Mouse (Mus musculus) cerebellum, adult (tissue): ENCODE measurements around the gene Klf2.

Experiments used
- ATAC-seq: cut with Nextera tagmentation; 2 replicates; pipeline ENCODE4 v1.9.2; 2017; ENCODE audit warnings: mild to moderate bottlenecking, moderate library complexity, mixed read lengths; ENCODE audit not compliant: insufficient number of reproducible peaks, low FRiP score, low TSS enrichment

Gene Klf2

GRCm38 (mm10) chr8:72318801-72319322 is at the start of gene Klf2:
Gene Klf2, plus strand, starts transcription at chr8:72319033.
- peak; percentile 59 for ATAC-seq

DNA sequence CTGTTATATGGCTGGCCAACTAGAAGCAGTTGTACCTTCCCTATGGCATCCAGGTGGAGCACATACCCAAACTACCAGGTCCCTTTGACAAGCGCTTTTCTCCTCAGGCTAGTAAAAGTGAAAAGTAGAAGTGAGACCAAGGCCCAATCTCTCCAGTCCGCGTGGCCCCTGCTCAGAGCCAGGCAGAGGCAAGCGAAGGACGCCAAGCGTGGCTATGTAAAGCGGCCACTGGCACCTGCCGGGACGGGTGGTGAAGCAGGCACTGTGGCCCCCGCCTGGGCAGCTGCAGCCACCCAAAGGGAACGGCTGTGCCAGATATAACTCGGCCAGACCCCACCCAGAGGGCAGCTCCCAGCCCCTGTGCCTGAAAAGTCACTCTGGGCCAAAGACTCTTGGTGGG is 48.2 kb upstream of the Klf2 start:
- ATAC-seq = no peak

DNA sequence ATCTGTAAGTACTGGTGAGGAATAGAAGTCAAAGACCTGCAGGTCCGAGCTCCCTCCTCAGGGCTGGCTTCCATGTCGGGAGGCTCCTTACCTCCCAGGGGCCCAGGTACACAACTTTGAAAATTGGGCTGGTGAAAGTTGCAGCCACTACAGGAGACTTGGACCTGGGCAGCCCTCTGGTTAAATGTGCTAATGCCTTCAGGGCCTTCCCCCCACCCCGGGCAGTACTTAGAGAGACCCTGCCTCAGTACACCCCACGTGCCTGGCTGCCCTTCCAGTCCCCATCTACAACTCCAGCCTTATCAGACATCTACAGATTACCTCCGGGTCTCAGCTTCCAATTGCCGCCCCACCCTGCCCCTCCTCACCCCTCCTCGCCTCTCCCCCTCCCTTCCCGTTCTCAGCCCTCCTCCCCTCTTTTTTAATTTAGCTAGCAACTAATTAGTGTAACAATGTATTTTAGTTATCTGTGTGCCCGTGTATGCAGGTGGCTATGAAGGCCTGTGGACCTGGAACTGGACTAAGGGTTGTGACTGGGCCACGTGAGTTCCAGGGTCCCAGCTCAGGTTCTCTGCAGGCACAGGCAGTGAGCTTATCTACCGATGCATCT is 47.7 kb upstream of the Klf2 start:
- no peak for ATAC-seq

DNA sequence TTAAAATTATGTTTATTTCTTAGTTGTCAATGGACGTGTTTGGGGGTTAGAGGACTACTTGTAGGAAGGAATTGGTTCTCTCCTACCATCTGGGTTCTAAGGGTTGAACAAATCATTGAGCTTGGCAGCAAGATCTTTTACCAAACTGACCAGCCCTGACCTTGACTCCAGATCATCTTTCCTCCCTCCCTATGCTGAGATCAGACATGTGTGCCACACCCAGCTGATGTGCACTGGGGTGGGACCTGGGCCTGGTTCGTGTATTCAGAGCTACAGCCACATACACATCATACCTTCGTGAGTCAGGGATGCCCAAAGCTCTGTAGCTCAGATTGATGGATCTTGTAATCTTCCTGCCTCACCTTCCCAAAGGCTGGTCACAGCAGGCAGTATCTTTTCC is 47.1 kb upstream of the Klf2 start:
- ATAC-seq = no peak

- no peak for ATAC-seq
Observed at GRCm38 (mm10) chr8:72272361-72272760, 46.5 kb upstream of the Klf2 start.

DNA sequence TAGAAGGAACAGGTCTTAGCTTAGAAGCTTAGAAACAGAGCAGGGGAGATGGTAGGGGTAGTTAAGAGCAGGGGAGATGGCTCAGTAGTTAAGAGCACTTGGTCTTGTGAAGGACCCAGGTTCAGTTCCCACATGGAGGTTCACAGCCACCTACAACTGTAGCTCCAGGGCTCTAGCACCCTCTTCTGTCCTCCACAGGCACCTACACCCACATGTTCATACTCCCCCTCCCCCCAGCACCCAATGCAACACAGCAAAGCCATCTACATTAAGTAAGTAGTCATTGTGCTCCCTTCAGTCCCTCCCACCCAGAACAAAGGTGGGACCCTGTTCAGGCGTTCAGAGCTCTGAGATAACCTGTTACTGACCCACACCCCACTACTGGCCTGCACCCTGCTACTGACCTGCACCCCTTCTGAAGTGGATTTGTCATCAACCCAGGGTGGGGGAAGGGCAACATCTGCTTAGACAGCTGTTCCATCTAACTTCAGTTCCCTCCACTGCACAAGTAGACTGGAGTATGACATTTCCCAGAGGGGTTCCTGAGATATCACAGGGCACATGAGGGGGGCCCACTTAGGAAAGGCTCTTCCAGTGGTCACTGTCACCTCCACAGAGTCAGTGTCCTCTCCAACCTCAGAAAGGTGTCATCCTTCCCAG is 45.6 kb upstream of the Klf2 start:
- no peak for ATAC-seq

DNA sequence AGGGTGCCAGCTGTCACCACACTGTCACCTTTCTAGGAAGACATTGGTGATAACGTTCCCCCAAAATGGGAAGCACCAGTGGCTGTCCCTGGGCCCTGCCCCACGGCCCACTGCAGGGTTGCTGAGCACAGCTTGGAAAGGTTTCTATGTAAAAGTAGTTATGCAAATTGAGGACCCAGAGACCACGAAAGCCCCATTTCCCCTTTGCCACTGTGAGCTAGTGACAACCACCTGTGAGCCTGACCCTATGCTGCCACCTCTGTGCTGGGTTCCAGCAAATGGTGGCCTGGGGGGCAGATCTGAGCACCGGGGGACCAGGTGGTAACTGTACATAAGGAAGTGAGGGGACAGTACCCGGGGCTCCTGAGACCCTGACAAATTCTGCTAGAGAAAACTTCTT is 45.0 kb upstream of the Klf2 start:
- no peak for ATAC-seq

DNA sequence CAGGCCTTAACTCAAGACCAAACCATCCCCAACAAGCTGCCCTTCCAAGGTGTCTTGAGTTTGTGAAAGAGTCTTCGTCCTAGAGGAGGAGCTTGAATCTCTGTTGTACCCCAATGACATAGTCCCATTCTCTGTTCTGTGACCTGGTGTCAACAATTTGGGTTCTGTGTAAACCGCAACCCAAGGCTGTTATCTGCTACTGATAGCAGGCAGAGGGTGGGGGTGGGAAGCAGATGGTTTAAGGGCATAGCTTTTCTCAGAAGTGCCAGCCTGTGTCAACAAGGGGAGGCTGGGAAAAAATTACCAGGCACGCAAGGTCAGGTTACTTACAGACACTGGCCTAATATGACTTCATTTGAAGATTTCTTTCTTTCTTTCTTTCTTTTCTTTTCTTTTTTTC is 41.6 kb upstream of the Klf2 start:
- ATAC-seq = no peak

DNA sequence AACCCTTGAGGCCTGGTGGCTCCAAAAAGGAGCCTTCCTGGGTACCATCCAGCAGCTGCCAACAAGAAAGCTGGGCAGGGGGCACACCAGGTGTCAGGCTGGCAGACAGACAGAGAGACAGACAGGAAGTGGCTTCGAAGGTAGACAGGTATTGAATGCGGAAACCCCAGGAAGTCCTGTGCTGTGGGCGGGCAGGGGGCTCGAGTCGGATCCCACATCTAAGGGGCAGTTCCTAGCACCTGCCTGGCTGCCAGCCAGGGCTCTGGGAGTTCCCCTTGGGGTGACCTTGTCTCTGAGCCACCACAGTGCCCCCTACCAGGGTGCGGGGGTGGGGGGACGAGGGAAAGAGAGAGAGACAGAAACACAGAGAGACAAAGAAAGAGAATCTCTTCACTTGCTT is 39.7 kb upstream of the Klf2 start:
- ATAC-seq = no peak

GRCm38 (mm10) chr8:72281634-72282033 is 37.2 kb upstream of the Klf2 start:
- no peak for ATAC-seq

- no peak for ATAC-seq
Observed at GRCm38 (mm10) chr8:72285285-72285684, 33.5 kb upstream of the Klf2 start.

DNA sequence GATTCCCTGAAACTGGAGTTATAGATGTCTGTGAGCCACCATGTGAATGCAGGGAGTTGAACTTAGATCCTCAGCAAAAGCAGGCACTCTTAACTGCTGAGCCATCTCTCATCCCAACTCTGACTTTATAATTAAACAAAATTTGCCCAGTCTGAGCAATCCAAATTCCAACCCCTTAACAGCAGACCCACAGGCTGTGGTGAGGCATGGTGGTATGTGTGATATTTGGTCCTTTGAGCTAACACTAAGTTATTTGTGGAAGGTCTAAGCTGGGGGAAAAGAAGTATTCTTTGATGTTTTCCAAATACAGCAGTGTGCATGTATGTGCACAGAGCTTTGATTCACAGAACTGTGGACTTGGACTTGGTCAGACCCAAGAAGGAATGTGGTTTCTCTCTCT is 29.8 kb upstream of the Klf2 start:
- ATAC-seq = no peak

DNA sequence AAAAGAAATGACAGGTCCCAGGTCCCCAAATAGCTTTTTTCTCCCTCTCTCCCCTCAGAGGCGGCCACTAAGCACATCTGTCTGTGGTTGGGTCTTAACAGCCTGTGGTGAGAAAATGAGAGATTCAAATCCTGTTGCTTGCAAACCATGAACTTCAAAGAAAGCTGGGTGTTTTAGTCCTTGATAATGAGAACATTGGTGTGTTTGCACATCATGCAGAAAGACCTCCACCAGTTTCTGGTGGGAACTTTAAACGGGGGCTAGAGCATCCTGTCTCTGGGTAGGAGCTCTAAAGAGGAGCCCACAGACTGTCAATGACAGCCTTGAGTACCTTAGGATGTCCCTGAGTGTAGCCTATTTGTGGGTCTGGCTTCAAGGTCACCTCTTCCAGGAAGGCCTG is 27.7 kb upstream of the Klf2 start:
- no peak for ATAC-seq

DNA sequence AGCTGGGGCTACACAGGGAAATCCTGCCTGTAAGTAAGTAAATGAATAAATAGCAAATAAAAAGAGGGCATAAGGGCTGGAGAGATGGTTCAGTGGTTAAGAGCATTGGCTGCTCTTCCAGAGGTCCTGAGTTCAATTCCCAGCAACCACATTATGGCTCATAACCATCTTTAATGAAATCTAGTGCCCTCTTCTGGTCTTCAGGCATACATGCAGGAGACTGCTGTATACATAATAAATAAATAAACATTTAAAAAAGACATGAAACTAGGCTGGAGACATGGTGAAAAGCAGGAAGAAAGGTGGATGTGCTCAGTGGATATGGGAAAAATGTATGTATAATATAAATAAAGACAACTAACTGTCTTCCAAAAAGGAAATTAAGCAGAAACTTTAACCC is 25.5 kb upstream of the Klf2 start:
- ATAC-seq = no peak

DNA sequence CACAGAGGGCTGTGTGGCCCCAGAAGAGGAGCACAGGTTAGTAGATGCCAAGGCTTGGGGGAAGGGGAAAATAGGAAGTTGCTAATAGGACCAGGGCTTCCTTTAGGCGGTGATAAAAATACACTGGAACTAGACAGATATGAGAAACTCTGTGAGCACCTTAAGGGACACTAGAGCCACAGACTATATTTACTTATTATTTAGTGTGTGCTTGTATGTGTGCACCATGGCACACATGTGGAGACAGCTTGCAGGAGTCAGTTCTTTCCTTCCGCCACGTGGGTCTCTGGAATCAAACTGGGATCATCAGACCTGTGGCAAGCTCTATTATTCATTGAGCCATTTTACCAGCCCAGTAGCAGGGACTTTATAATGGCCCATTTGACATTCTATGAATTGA is 23.7 kb upstream of the Klf2 start:
- no peak for ATAC-seq

DNA sequence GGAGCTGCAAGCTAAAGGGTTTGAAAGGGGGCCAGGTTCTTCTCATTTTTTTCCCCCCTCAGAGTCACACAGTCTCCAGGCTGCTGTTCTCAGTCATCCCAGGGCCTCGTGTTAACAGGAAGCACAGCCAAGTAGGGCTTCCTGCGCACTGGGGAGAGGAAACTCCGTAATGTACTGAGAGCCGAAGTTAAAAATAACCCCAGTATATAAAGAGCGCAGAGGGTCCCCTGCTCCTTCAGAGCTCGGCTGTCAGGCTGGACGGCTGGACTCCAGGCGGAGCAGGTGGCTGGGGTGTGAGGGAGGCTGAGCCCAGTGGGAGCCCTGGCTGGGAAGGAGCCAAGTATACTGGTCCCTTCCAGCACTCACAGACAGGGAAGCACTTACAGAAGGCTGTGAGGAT is 23.2 kb upstream of the Klf2 start:
- ATAC-seq = peak; percentile 92

- no peak for ATAC-seq
Observed at GRCm38 (mm10) chr8:72296561-72296960, 22.3 kb upstream of the Klf2 start.

GRCm38 (mm10) chr8:72298928-72299327 is 19.9 kb upstream of the Klf2 start:
- no peak for ATAC-seq

DNA sequence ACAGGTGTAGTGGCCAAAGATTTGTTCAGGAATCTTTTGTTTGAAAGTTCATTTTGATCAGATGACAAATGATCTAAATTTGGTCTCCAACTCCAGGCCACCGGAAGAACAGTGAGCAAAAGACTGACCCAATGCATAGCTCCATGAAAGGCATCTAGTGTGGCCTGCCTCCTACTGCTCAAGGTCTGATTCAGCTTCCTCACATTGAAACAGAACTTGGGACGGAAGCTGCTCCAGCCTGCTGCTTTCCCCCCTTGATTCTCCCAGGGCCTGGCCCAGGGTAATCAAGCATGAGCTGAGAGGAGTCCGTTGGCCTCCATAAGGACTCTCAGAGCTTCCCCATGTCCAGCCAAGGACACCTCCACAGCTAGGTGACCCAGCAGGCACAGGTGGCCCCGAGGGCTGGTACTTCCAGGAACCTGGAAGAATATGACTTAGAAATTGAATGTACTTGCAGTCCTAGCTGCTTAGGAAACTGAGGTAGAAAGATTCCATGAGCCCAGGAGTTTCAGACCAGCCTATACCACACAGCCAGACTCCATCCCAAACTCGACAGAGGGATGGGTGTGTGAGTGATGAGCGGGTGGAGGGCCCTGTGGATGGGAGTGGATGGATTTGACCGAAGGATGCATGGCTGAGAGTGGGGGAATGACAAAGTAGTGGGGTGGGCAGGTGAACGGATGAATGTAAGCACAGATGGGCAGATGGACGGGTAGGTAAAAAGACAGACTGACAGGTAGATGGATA is 18.0 kb upstream of the Klf2 start:
- ATAC-seq = no peak

GRCm38 (mm10) chr8:72301497-72301896 is 17.3 kb upstream of the Klf2 start:
- ATAC-seq = no peak

GRCm38 (mm10) chr8:72302986-72303612 is 15.7 kb upstream of the Klf2 start:
- no peak for ATAC-seq
